Mouse (Mus musculus): ENCODE data around the gene Ctnna2.

The Ctnna2 gene

DNA sequence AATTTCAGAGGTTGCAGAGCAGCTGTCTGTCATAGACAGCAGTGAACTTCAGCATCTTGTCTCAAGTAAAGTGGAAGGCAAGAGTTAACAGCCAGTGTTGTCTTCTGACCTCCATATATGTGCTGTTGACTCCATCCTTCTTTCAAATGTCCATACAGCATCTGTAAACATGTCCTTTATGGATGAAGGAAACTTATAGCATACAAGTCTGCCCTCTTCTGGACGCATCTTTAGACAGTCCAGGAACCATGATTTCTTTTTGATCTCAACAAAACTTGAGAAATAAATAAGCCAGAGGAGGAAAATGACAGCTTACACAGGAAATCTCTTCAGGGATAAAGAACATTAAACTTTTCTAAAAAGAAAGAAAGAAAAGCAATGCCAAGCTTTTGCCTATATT is 400.9 kb downstream of the Ctnna2 start:
- DNase-seq: no peak

DNA sequence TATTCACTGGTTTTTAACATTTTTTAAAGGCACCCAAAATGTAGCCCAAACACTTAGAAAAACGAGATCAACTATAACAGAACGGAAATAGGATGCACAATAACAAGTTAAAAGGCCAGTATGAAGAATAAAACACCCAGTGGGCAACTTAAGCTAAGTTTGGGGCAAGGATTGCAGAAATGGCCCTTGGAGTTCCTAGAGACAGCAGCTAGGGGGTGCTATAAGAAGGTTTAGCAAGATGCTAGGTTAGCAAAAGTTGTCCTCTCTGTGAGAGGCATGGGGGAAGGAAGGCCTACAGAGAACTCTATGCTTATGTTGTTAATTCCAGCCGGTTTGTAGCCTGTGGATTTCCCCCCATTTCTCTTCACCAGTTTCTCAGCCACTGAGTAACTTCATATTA is 401.9 kb downstream of the Ctnna2 start:
- no peak for DNase-seq

DNA sequence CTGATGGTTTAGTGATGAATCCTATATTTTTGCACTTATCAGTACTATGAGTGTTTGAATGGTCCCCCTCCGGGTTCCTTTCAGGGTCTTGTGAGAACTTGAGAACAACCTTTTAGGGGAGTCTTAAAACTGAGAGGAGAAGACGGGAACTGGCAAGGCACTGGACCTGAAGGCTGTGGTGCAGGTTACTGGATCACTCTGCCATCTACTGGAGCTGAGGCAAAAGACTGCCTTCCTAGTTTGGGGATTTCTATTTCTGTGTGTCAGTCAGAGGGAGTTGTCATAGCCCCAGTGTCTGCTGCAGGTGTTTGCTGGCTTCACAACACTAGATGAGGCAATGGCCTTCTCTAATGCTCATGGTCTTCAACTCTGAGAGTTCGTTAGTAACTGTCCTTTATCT is 406.9 kb downstream of the Ctnna2 start:
- no peak for DNase-seq

DNA sequence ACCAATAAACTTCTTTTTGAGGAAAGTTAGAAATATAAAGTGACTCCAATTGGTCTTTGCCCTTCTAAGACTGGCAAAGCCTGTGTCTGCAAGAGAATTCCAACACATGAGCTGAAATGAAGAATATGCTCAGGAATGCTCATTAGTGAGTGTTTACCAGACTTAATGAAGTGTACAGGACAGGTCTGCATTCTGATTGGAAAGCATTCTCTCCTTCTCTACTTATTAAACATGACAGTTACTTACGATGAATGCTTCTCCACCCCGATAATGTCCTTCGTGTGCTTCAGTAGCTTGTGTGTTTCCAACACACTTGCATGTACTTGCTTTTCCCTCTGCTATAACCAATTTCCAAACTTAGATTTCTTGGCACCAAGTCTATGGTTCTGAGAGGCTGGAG is 409.6 kb downstream of the Ctnna2 start:
- DNase-seq: no peak

- DNase-seq: no peak
These were observed 423.3 kb downstream of the Ctnna2 start for GRCm38 (mm10) chr6:77556181-77556580.

GRCm38 (mm10) chr6:77537055-77537807 is 442.3 kb downstream of the Ctnna2 start:
- no peak for DNase-seq

DNA sequence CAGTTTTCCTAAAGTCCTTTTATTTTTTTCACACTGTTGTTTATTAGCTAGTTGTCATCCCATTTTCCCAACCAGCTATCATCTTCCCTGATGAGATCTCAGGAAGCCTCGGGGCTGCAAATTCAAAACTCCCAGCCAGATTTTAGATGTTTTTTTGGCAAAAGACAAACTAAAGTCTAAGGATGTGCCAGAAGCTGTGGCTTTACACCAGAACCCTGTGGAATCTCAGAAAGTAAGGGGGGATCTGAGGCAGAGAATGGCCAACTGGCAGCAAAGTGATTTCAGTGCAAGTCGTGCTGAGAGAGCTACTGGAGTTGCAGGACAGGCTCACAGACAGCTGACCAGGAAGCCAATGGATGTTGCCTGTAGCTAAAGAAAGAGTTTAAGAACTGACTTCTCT is 451.9 kb downstream of the Ctnna2 start:
- no peak for DNase-seq

- DNase-seq: no peak
These were observed 457.7 kb downstream of the Ctnna2 start for GRCm38 (mm10) chr6:77521836-77522235.

DNA sequence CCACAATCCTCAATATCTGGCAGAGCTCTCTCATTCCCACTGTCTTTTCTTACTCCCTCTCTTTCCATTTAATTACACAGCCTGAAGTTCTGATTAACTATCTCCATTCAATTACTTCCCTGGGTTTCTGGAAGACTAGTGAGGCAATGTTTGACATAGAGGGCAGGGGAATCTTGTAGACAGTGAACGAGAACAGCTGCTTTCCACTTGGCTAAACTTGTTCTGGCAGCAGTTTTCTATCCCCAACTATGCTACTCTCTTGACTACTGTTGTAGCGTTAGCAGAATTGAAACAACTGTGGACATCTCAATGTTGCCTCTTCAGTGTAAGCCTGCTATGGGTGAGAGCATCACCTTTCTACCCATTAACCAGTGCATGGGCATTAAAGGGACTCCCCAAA is 463.0 kb downstream of the Ctnna2 start:
- DNase-seq: no peak

DNA sequence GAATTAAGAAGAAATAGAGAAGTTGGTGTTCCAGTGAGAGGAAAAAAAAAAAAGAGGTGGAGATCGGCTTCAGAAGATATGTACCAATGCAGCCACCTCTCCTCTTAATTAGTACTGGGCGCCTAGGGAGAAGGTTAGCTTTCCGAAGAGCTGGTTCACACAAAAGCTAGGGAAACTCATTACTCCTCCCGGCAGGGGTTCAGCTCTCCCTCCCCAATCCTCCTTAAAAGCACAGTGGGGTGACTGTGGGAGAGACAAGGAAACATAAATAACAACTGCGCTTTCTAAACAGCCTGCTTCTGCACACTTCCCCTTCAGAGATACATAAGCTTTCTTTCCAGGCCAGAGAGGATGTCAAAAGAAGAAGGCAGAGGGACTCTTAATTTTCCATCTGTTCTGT is 467.7 kb downstream of the Ctnna2 start:
- DNase-seq: no peak

DNA sequence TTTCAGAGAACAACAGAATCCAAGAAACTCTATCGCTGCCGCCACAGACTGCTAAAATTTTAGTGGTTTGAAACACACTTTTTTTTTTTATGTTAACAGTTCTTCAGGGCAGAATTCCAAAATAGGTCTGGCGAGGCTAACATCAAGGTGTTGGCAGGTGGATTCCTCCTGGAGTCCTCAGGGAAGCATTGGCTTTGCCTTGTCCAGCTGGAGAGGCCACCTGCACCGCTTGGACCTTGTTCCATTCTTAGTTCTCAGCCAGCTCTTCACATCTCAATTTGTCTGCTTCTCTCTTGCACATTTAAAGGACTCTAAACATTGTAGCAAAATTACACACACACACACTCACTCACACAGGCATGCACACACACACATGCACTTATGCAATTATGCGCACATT is 487.8 kb downstream of the Ctnna2 start:
- DNase-seq: no peak

- no peak for DNase-seq
These were observed 492.8 kb downstream of the Ctnna2 start for GRCm38 (mm10) chr6:77486658-77487057.

- no peak for DNase-seq
These were observed 497.4 kb downstream of the Ctnna2 start for GRCm38 (mm10) chr6:77482081-77482480.

DNA sequence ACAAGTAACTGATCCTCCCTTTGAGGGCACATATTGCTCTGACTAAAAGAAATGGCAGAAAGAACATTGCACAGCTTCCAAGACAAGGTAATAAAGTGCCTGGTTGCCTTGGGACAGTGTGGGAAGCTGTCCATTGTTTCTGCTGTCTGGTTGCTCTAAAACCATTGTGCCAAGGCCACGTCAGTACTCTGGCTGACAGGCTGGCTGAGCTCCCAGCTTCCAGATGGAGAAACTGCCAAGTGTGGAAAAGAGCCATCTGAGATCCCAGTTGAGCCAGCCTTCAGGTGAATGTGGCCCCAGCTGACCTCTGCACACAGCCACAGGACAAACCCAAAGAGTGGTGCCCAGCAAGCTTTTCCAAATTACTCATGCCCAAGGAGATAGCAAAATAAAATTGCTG is 504.1 kb downstream of the Ctnna2 start:
- DNase-seq: no peak

- no peak for DNase-seq
These were observed 506.2 kb downstream of the Ctnna2 start for GRCm38 (mm10) chr6:77473256-77473655.

GRCm38 (mm10) chr6:77468058-77468457 is 511.4 kb downstream of the Ctnna2 start:
- DNase-seq: no peak

DNA sequence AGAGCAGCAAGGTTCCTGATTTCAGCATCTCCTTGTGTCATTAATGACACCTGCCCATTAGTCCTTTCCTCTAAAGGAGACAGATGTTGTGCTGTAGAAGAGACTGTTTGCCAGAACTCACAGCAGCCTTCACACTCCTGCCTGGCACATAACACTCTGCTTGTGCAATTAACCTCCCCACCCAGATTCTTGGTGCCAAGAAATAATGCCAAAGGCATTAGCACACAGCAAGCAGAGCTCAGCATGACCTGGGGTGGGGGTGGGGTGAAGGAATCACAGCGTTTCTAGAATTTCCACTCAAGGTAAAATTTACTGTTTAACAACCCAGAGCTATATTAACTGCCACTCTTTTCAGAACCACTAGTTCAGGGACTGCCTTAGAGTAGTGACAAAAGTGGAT is 516.8 kb downstream of the Ctnna2 start:
- DNase-seq: no peak

DNA sequence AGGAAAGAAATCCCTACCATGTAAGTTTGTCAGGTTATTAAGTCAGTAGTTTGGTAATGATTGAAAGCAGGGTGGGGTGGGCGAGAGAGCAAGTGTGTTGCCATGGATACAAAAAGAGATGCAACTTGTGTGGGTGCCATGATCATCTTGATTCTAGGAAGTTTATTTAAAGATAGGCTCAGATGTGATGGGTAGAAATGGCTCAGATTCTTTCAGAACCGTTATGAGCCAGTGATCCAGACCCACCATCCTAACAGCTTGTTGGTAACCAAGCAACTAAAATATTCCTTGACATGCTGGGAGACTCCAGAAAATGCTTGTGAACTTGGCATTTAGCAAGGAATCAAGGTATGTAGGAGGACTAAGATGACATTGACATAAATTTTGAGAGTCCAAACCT is 521.6 kb downstream of the Ctnna2 start:
- no peak for DNase-seq

- DNase-seq: no peak
These were observed 532.6 kb downstream of the Ctnna2 start for GRCm38 (mm10) chr6:77446861-77447260.

DNA sequence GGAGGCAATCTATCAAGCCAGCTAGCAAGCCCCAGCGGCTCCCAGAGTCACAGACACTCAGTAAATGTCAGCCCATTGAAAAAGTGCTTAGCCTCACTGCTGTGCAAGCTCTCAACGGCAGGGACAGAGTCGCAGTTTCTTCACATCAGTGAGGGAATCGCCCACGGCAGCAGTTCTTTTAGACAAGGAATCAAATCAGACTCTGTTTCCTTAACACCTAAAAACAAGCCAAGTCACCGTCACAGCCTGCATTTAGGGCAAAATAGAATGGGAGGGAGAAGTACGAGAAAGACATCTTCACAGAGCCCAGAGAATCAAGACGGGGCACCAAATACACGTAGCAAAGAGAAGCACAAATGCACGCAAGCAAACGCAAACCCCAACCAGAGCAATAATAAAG is 535.6 kb downstream of the Ctnna2 start:
- no peak for DNase-seq

- DNase-seq: no peak
These were observed 538.4 kb downstream of the Ctnna2 start for GRCm38 (mm10) chr6:77441051-77441450.

DNA sequence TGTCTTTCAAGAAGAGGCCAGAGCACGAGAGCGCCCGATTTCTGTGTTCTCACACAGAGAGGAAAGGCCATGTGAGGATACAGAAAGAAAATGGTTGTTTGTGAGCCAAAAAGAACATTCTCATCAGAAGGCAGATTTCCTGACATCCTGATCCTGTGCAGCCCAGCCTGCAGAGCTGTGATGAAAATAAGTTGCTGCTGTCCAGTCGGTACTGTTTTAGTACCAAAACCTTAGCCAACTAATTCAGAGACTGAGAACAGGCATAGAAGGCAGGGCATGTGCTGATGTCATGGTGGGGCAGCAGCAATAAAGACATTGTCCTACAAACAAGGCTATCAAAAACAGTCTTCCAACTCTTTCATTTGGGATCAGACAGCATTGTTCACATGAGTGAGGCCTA is 549.1 kb downstream of the Ctnna2 start:
- DNase-seq: no peak

DNA sequence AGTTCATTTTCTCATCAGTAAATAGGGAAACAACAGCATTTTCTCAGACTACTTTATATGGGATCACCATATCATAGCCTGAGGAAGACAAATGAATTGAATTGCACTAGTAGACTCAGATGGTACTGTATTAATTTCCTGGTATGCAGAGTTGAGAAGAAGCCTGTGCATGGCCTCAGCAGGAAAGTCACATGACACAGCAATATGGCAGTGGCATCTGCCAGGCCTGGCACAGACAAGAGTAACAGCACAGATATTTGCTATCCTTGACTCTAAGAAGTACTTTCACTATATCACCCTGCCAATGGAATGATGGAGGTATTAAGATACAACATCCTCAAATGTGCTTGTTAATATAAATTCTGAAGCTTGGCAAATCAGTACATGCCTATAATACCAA is 553.8 kb downstream of the Ctnna2 start:
- DNase-seq: no peak

DNA sequence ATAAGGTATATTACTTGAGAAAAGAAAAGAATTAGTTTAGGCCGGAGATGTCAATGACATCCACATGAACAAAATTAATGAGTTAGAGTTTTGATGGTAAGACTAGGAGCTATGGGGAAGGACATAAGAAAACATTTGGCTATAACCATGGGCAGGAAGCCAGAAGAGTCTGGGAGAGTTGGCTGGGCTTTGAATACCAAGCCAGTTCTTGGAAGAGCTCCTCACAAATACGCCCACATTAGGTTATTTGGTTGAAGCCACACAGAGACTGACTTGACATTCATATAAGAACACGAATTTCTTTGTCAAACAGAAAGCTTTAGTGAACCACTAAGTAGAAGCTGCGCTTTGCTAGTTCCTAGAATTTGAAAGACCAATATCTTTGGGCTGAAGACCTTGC is 554.7 kb downstream of the Ctnna2 start:
- DNase-seq: no peak

- DNase-seq: no peak
These were observed 557.8 kb downstream of the Ctnna2 start for GRCm38 (mm10) chr6:77421564-77422139.
